Mouse (Mus musculus) liver, embryonic 11.5 days (tissue): Measurements from ENCODE around the gene Tsku. TPM values are rescaled to one million over a fixed set of nuclear protein-coding genes. Genes with fewer than 3 reads are reported as not detected.

ENCODE experiments used
- ATAC-seq: fragments of 200-750 bp; cut with Nextera tagmentation; replicated peaks from 2 replicates; pipeline ENCODE4 v1.8.0; 2017; ENCODE audit warnings: moderate number of reproducible peaks, mild to moderate bottlenecking, moderate TSS enrichment, moderate library complexity; ENCODE audit not compliant: low FRiP score
- DNase-seq: peaks from one replicate; pipeline ENCODE4 v3.0.0-alpha.2; 2017; ENCODE audit warnings: low spot score
- H3K27ac ChIP-seq: fragments of 300-500 bp; sonication (generic); 2 replicates; pipeline ENCODE4 v1.5.1; 2014; ENCODE audit warnings: mild to moderate bottlenecking, low read depth, low read length, control low read depth
- H3K27me3 ChIP-seq: fragments of 300-500 bp; sonication (generic); replicated peaks from 2 replicates; pipeline ENCODE4 v1.6.1; 2014; ENCODE audit warnings: low read length, mixed read lengths; ENCODE audit not compliant: control insufficient read depth, insufficient read depth
- H3K36me3 ChIP-seq: fragments of 300-500 bp; sonication (generic); 2 replicates; pipeline ENCODE4 v1.6.1; 2014; ENCODE audit warnings: mild to moderate bottlenecking, low read length, moderate library complexity, mixed read lengths; ENCODE audit not compliant: control insufficient read depth, insufficient read depth
- H3K4me1 ChIP-seq: fragments of 300-500 bp; sonication (generic); replicated peaks from 2 replicates; pipeline ENCODE4 v1.6.1; 2014; ENCODE audit warnings: low read length, mixed read lengths; ENCODE audit not compliant: control insufficient read depth, insufficient read depth
- H3K4me2 ChIP-seq: fragments of 300-500 bp; sonication (generic); 2 replicates; pipeline ENCODE4 v1.6.1; 2014; ENCODE audit warnings: mild to moderate bottlenecking, control low read depth, moderate library complexity
- H3K4me3 ChIP-seq: fragments of 300-500 bp; sonication (generic); 2 replicates; pipeline ENCODE4 v1.5.1; 2014; ENCODE audit warnings: low read depth, low read length, control low read depth
- H3K9ac ChIP-seq: fragments of 300-500 bp; sonication (generic); 2 replicates; pipeline ENCODE4 v1.6.1; 2014; ENCODE audit warnings: low read depth, low read length, control low read depth
- H3K9me3 ChIP-seq: fragments of 300-500 bp; sonication (generic); 2 replicates; pipeline ENCODE4 v1.6.1; 2016; ENCODE audit warnings: low read length, inconsistent platforms, mixed read lengths; ENCODE audit not compliant: control insufficient read depth
- WGBS: fragments of 180-500 bp; shearing (Covaris S2); extraction: QIAGEN DNeasy Blood & Tissue Kit; methylation state at CpG from one replicate; pipeline ENCODE4 v1.1.7; 2014; 5-methylcytosine and 5-hydroxymethylcytosine counted together
- polyA plus RNA-seq: library from polyadenylated mRNA; unstranded; fragments of >200 nt; fragmentation: Nextera tagmentation; extraction: Ambion mirVana; gene quantifications from 2 replicates; pipeline ENCODE4 v1.2.1, GENCODE M21; 2014

Gene Tsku
- polyA plus RNA-seq, 1 experiment from 2014 or later = 4.8 TPM

DNA sequence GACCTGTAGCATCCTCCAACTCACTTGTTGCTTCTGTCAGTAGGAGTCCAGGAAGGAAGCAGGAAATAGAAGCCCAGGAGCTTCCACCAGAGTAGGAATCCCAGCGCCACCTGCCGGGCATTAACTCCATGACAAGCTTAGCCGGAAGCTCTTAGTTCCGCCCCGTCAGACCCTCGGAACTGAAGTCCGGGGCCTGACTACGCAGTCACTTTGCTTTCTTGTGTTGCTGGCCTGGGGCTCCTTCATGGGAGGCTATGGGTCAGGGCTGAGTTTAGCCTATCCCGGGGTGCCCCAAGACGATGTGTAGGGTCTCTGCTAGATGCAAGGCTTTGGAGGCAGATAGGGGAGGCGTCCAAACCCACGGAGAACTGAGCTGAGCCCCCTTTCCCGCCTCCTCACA is 19.7 kb downstream of the Tsku start:
- peak overlapping the region; percentile 70 for H3K9ac ChIP-seq
- no peak overlapping the region for H3K27ac ChIP-seq
- H3K36me3 ChIP-seq = no peaks in the 10 kb centered on the region
- no peaks in the 10 kb centered on the region for H3K9me3 ChIP-seq
- peaks cover 13% of the 10 kb centered on the region for H3K4me1 ChIP-seq
- peak overlapping the region; percentile 76 for H3K4me2 ChIP-seq
- ATAC-seq (peak; percentile 73), DNase-seq (peak; percentile 84)
- H3K4me3 ChIP-seq = peak overlapping the region; percentile 46
- H3K27me3 ChIP-seq = peaks cover 2% of the 10 kb centered on the region; the same call in 1 of the 2 replicates
- WGBS = 3% methylated on average over 13 of the region's 13 CpGs

DNA sequence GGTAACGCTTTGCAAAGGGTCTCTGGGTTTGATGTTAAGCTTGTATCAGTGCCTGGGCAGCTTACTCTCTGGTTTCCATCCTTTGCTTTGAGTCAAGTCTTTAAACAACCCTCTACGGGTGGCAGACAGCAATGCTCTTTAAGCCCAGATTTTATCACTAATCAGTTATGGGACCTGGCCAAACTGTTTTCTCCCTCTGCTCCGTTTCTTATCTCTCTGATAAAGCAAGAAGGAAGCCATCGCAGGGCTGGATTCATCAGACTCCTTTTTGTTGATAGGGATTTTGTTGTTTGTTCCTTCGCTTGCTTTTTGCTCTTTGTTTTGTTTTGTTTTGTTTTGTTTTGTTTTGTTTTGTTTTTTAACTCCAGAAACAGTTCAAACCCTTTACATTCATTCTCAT is 20.8 kb downstream of the Tsku start:
- no peak overlapping the region for H3K4me3 ChIP-seq
- H3K27me3 ChIP-seq = peaks cover 2% of the 10 kb centered on the region; the same call in 1 of the 2 replicates
- H3K9me3 ChIP-seq = no peaks in the 10 kb centered on the region
- H3K4me2 ChIP-seq = no peak overlapping the region
- no peaks in the 10 kb centered on the region for H3K36me3 ChIP-seq
- H3K4me1 ChIP-seq = peaks cover 13% of the 10 kb centered on the region
- ATAC-seq (no peak), DNase-seq (no peak)
- no peak overlapping the region for H3K9ac ChIP-seq
- H3K27ac ChIP-seq = no peak overlapping the region
- 45% methylated on average over 5 of the region's 5 CpGs for WGBS

DNA sequence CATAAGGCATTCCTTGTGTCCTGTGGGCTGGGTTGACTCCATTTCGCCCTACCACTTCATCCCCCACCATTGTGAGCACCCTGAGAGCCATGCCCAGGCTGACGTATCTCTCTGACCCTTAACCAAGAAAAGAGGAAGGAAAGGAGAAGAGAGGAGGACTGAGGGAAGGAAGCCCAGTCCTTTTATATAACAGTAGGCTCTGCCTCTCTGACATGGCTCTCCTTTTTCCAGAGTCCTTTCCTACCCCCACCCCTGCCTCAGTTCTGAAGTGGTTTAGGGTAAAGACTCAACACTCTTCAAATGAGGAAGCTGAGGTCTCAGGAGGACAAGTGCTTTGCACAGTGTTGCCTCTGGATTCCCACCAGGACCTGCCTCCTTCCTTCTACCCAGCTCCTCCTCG is 27.1 kb downstream of the Tsku start:
- ATAC-seq = no peak

DNA sequence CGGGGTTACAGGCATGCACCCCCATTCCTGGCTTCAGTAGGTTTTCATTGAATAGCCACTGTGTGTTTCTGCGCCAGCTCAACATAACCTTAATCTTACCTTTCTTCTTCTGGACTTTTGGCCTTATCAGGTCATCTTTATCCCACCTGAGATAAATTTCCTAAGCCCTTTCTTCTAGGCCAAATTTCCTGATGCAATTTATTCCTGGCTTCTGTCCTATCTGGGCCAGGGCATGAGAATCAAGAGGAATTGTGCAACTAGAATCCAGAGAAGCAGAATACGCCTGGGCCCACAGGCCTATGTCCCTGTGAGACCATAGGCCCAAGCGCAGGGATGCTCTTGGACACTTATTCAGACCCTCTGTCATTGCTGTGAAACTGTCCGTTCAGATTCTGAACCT is 27.6 kb downstream of the Tsku start:
- H3K27me3 ChIP-seq = no peaks in the 10 kb centered on the region
- ATAC-seq = no peak
- H3K4me1 ChIP-seq = peaks cover 38% of the 10 kb centered on the region
- no peak for DNase-seq
- H3K36me3 ChIP-seq = no peaks in the 10 kb centered on the region
- 78% methylated on average over 5 of the region's 5 CpGs for WGBS
- no peak overlapping the region for H3K9ac ChIP-seq
- H3K4me3 ChIP-seq = no peak overlapping the region
- no peaks in the 10 kb centered on the region for H3K9me3 ChIP-seq
- H3K27ac ChIP-seq = no peak overlapping the region
- no peak overlapping the region for H3K4me2 ChIP-seq

More for the DNA sequence above, 27.1 kb downstream of the Tsku start:
- Histone ChIP-seq H3K9me3 (no peaks in the 10 kb centered on the region), H3K4me1 (peaks cover 35% of the 10 kb centered on the region), H3K9ac (no peak overlapping the region), H3K27me3 (no peaks in the 10 kb centered on the region), H3K4me2 (no peak overlapping the region), H3K4me3 (no peak overlapping the region), H3K36me3 (no peaks in the 10 kb centered on the region), H3K27ac (no peak overlapping the region)
- DNase-seq = no peak
- WGBS = 40% methylated on average over 3 of the region's 3 CpGs

DNA sequence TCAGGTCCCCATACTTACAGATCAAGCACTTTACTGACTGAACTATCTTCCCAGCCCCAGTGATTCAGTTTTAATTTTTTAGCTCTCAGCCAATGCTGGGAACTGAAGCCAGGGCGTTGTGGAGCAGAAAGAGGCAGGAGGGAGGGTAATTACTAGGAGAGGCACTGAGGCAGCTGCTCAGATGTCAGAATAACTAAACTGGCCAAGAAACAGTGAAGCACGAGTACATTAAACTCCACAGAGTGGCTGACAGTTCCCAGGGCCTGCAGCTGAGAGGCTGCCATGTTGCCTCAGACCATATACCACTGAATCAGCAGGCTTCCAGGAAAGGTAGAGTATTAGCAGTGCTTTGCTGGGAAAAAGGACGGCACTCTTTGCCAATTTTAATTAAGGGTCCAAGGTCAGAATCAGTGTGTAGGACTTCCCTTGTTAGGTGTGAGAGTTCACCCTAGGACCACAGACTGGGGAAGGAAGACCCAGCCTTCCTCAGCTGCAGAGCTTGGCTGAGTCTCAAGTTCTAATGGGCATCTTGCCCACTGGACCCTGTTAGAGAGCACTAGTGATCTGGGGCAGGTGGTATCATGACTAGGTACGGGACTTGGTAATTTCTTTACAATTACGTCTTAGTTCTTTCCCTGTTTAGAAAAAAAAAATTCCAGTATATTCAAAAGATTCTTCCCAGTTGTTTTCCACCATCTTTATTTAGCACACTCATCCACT is 28.3 kb downstream of the Tsku start:
- Histone ChIP-seq H3K9ac (no peak overlapping the region), H3K4me3 (no peak overlapping the region), H3K36me3 (no peaks in the 10 kb centered on the region), H3K27ac (peak overlapping the region; percentile 32; the same call in 1 of the 2 replicates), H3K4me1 (peaks cover 38% of the 10 kb centered on the region), H3K4me2 (no peak overlapping the region), H3K27me3 (no peaks in the 10 kb centered on the region), H3K9me3 (no peaks in the 10 kb centered on the region)
- ATAC-seq (no peak), DNase-seq (no peak)
- WGBS = 74% methylated on average over 5 of the region's 5 CpGs

DNA sequence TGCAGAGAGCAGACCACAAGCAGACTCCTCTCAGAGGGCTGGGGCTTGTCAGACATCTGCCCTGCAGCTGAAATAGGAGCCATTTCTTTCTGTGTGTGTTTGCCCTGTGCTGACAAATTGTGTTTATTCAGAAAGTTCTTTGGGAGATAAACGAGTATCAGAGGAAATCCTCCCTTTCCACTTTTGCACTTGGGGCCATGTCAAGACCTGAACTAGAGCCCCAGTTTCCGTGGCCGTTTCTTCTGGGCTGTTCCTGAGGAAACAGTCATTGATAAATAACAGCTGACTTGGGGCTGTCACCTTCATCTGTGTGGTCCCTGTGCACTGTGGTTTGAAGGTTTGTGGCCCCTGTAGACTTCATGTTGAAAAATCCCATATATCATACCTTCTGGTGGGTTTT is 29.2 kb downstream of the Tsku start:
- WGBS = 5% methylated on average over 3 of the region's 3 CpGs
- Histone ChIP-seq H3K4me2 (no peak overlapping the region), H3K4me1 (peaks cover 38% of the 10 kb centered on the region), H3K4me3 (no peak overlapping the region), H3K36me3 (no peaks in the 10 kb centered on the region), H3K9ac (no peak overlapping the region), H3K27me3 (no peaks in the 10 kb centered on the region), H3K9me3 (no peaks in the 10 kb centered on the region), H3K27ac (no peak overlapping the region)
- DNase-seq (no peak), ATAC-seq (no peak)

DNA sequence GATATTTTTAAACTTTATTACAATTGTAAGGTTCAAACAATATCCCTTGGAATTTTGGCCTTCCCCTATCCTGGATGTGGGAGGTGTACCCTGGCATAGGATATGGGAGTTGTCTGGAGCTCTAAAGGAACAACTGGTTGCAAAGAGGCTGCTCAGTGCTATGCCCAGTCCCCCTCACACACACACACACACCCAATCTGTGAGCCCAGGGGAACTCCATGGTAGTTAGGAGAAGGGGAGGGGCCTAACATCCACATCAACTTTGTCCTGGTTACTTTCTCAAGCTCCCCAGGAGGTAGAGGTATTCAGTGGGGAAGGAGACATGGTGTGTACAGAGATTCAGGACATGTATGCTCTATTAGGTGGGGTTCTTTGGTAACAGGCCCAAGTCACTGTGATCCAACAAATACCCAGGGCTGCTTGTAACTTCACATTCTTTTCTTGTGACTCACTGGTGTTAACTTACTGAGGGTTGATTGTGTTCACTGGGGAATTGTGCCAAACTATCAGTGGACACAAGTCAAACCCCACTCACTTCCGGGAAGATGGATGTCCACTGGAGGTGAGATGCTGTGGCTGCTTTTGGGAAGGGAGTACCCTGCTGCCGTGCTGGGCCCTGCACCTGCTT is 30.6 kb downstream of the Tsku start:
- Histone ChIP-seq H3K27ac (peak overlapping the region; percentile 93), H3K4me2 (peak overlapping the region; percentile 40), H3K4me1 (peaks cover 38% of the 10 kb centered on the region), H3K27me3 (no peaks in the 10 kb centered on the region), H3K36me3 (no peaks in the 10 kb centered on the region), H3K9me3 (no peaks in the 10 kb centered on the region), H3K4me3 (no peak overlapping the region), H3K9ac (peak overlapping the region; percentile 46)
- WGBS = 79% methylated on average over 2 of the region's 2 CpGs
- ATAC-seq (peak; percentile 65), DNase-seq (no peak)

DNA sequence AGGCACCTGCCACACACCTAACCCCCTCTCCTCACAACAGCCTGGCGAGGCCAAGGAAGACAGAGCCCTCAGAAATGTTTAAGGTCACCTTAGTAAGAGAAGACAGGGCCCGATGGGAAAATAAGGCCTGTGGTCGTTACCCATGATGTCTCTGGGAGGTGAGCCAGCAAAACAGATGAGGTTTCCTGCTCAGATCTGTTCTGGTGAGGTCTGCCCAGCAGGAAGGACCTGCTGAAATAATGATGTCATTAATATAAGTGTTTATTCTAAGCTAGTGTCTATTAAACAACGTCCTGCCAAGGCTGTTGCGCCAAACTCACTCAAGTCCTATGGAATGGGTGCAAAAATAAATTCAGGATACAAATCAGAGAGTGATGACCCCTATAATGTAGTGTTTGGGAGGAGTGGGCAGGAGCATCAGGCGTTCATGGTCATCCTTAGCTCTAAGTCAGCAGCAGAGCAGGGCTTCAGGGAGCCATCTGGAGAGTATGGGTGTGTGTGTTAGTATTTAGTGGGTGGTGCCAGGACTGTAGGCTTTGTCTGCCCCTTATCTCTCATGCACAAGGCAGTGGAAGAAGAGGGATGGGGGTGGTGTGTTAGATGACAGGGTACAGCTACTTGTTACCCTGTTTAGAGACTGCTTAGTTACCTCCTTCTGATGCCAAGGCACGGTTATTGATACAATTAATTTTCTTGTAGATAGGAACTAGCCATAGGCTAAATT is 31.3 kb downstream of the Tsku start:
- no peaks in the 10 kb centered on the region for H3K27me3 ChIP-seq
- DNase-seq = no peak
- H3K36me3 ChIP-seq = no peaks in the 10 kb centered on the region
- no peaks in the 10 kb centered on the region for H3K9me3 ChIP-seq
- ATAC-seq = peak; percentile 99
- peaks cover 38% of the 10 kb centered on the region for H3K4me1 ChIP-seq
- peak overlapping the region; percentile 40 for H3K4me2 ChIP-seq
- 55% methylated on average over 7 of the region's 7 CpGs for WGBS
- H3K27ac ChIP-seq = peak overlapping the region; percentile 93
- no peak overlapping the region for H3K4me3 ChIP-seq
- peak overlapping the region; percentile 35 for H3K9ac ChIP-seq
